Mouse (Mus musculus) liver, embryonic 14.5 days (tissue): ENCODE results near the gene Ascc3. TPM values are rescaled to one million over a fixed set of nuclear protein-coding genes. Genes with fewer than 3 reads are reported as not detected.

Experiments
- ATAC-seq: fragments of 200-750 bp; cut with Nextera tagmentation; 2 replicates; pipeline ENCODE4 v1.8.0; 2017; ENCODE audit warnings: moderate number of reproducible peaks, mild to moderate bottlenecking, moderate library complexity; ENCODE audit not compliant: insufficient read depth
- DNase-seq, 3 experiments: peaks; one replicate each; pipeline ENCODE4 v3.0.0-alpha.2; 2012 to 2013; ENCODE audit warnings: low read depth in 3 of 3, low spot score in 3 of 3
- H3K27ac ChIP-seq: fragments of 300-500 bp; sonication (generic); 2 replicates; pipeline ENCODE4 v1.5.1; 2014; ENCODE audit warnings: moderate library complexity, mild to moderate bottlenecking, control low read depth, inconsistent platforms
- H3K27me3 ChIP-seq: fragments of 300-500 bp; sonication (generic); 2 replicates; pipeline ENCODE4 v1.6.1; 2014; ENCODE audit warnings: mild to moderate bottlenecking, low read length, moderate library complexity; ENCODE audit not compliant: control insufficient read depth, insufficient read depth
- H3K36me3 ChIP-seq: fragments of 300-500 bp; sonication (generic); replicated peaks from 2 replicates; pipeline ENCODE4 v1.6.1; 2014; ENCODE audit warnings: low read depth; ENCODE audit not compliant: control insufficient read depth, insufficient read depth
- H3K4me1 ChIP-seq, 2 experiments: fragments of 200-500 bp in 1 of 2; fragments of 300-500 bp in 1 of 2; sonication (generic) in 1 of 2; replicated peaks; 2 replicates each; pipeline ENCODE4 v1.6.1; 2012 to 2014; ENCODE audit warnings: antibody characterized with exemption in 1 of 2, inconsistent platforms in 1 of 2, low read length in 1 of 2; ENCODE audit not compliant: control insufficient read depth in 2 of 2, insufficient read depth in 2 of 2
- H3K4me2 ChIP-seq: fragments of 300-500 bp; sonication (generic); 2 replicates; pipeline ENCODE4 v1.6.1; 2014; ENCODE audit warnings: low read depth, mild to moderate bottlenecking, control low read depth, moderate library complexity
- H3K4me3 ChIP-seq, 2 experiments: fragments of 200-500 bp in 1 of 2; fragments of 300-500 bp in 1 of 2; sonication (generic) in 1 of 2; 2 replicates each; pipeline ENCODE4 v1.5.1; 2012 to 2014; ENCODE audit warnings: low read depth in 2 of 2, low read length in 2 of 2, mild to moderate bottlenecking in 2 of 2, control low read depth in 1 of 2, inconsistent platforms in 1 of 2, moderate library complexity in 1 of 2; ENCODE audit not compliant: insufficient read depth in 1 of 2
- H3K9ac ChIP-seq: fragments of 300-500 bp; sonication (generic); replicated peaks from 2 replicates; pipeline ENCODE4 v1.6.1; 2014; ENCODE audit warnings: mild to moderate bottlenecking, control low read depth, moderate library complexity
- H3K9me3 ChIP-seq: fragments of 300-500 bp; sonication (generic); 2 replicates; pipeline ENCODE4 v1.6.1; 2016; ENCODE audit warnings: low read length, mixed read lengths; ENCODE audit not compliant: control insufficient read depth
- CTCF ChIP-seq: IDR thresholded peaks from 2 replicates; pipeline ENCODE4 v1.5.1; 2016; ENCODE audit warnings: antibody characterized with exemption, low read depth, control low read depth
- EP300 ChIP-seq: IDR thresholded peaks from 2 replicates; pipeline ENCODE4 v1.6.1; 2016; ENCODE audit warnings: antibody characterized with exemption, low read depth
- WGBS: fragments of 180-500 bp; shearing (Covaris S2); extraction: QIAGEN DNeasy Blood & Tissue Kit; methylation state at CpG from one replicate; pipeline ENCODE4 v1.1.7; 2014; ENCODE audit not compliant: insufficient replicate concordance; 5-methylcytosine and 5-hydroxymethylcytosine counted together
- polyA plus RNA-seq, 2 experiments: library from polyadenylated mRNA; depleted of rRNA in 1 of 2; stranded (reverse) in 1 of 2; unstranded in 1 of 2; fragments of >200 nt; fragmentation: Nextera tagmentation in 1 of 2; extraction: Ambion mirVana in 1 of 2; gene quantifications; 2 replicates each; pipeline versions ENCODE4 v1.2.1 to v1.2.3; 2012 to 2014

Gene Ascc3
- 10.7 and 13.7 TPM in 2 replicates for polyA plus RNA-seq (2012; rRNA removed)
- polyA plus RNA-seq (2014; fragmentation: Nextera tagmentation; extraction: Ambion mirVana) = 12.2 and 12.3 TPM in 2 replicates

DNA sequence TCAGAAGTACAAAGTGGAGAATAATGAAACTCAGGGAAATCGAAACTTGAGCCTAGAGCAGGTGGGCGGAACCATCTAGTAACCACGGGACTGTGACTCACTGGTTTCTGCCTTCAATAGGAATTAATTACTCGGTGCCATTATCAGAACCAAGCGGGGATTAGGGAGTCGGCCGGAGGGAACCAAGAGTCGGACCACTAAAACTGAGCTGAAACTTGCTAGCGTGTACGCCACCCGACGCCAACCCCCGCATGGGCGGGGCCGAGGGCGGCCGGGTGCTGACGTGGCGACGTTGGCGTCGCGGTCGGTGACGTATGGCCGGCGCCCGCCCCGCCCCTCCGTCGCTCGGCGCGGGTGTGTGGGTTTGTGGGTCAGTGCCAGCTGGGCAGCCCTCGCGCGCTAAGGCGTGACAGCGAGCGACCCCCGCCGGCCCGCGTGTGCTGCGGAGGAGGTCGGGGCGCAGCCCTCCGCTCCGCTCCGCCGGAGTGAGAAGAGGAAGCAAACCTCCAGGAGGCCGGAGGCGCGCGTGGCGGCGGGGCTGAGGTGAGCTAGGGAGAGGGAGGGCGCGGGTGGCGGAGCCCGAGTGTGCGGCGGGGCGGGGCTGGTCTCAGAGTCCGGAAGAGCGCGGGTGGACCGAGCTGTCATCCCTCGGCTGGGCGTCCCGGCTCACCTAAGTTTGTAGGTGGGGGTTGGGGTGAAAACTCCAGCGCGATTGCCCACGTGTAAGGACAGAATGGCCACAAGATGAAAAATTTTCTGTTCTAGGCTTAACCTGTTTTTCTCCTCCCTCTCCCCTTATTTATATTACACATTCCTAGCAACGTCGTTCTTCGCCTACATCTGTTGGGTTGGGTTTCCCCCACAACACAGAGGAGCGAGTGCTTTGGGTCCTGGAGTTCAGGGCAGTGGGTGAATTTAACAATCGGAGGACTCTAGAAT lies at the start of gene Ascc3:
Gene Ascc3, plus strand, starts transcription at position 315 of the 939 bp plus-strand sequence.
- Histone ChIP-seq H3K27ac (peak within 1 kb of the TSS; percentile 76), H3K4me1 (peaks cover 4 to 11% of the 10 kb centered on the region in 2 experiments), H3K9me3 (no peaks in the 10 kb centered on the region), H3K36me3 (no peaks in the 10 kb centered on the region), H3K4me2 (peak within 1 kb of the TSS; percentile 87), H3K27me3 (no peaks in the 10 kb centered on the region), H3K4me3 (peak within 1 kb of the TSS; percentile 77 to 94), H3K9ac (peak within 1 kb of the TSS; percentile 78)
- DNase-seq (peak; percentile 80 to 82 (median 81)), ATAC-seq (peak; percentile 98)
- WGBS = under 1% methylated on average over 77 of the region's 79 CpGs
- TF ChIP-seq CTCF (no peak), EP300 (no peak)

DNA sequence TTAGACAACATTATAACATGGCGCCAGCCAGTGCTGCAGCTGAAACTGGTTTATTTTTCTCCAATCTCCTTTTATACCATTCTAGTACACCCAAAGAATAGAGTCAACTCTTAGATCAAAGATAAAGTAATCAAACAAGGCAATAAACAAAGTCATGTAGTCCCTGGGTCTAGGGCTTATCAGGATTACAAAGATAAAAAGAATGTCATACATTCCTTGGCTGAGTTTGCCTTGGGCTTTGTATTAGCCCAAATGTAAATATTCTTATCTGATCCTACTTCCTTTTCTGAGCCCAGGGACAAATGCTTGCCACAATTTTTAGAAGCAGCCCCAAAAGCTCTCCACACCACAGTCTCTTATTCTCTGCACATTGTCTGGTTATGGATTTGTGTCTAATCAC lies 7.7 kb upstream of the Ascc3 start:
- no peaks in the 10 kb centered on the region for H3K9me3 ChIP-seq
- H3K27ac ChIP-seq = no peak overlapping the region
- H3K36me3 ChIP-seq = no peaks in the 10 kb centered on the region
- H3K27me3 ChIP-seq = no peaks in the 10 kb centered on the region
- no peak for TF ChIP-seq CTCF
- TF ChIP-seq EP300 = no peak
- no peak overlapping the region for H3K4me3 ChIP-seq
- 61% methylated on average over 1 of the region's 1 CpGs for WGBS
- ATAC-seq = no peak
- no peak overlapping the region for H3K9ac ChIP-seq
- no peak for DNase-seq
- no peaks in the 10 kb centered on the region for H3K4me1 ChIP-seq
- no peak overlapping the region for H3K4me2 ChIP-seq

DNA sequence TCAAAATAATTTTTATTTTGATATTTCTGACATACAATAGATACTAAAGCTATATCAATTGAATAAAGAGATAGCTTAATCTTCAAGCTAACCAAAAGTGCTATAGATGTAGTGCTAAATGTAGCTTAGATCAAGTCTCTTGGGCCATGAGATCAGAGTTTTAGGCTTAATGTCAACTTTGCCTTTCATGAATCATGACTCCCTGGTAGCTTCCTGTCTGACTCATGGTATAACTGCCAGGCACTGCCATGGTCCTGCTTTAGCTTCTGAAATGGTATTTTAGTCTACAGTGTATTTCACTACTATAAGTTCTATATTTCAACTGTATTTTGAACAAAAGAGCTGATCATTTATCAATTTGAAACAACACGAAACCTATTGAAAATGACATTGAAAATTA lies 5.9 kb upstream of the Ascc3 start:
- no peak overlapping the region for H3K27ac ChIP-seq
- H3K9ac ChIP-seq = no peak overlapping the region
- no peak for ATAC-seq
- no peak overlapping the region for H3K4me2 ChIP-seq
- no peak overlapping the region for H3K4me3 ChIP-seq
- H3K36me3 ChIP-seq = no peaks in the 10 kb centered on the region
- H3K4me1 ChIP-seq = peaks cover 2% of the 10 kb centered on the region in 2 experiments; a peak in 3 of 4 replicates
- H3K27me3 ChIP-seq = no peaks in the 10 kb centered on the region
- TF ChIP-seq EP300 = no peak
- no peak for TF ChIP-seq CTCF
- no peak for DNase-seq
- WGBS = 45% methylated on average over 1 of the region's 1 CpGs
- H3K9me3 ChIP-seq = no peaks in the 10 kb centered on the region

DNA sequence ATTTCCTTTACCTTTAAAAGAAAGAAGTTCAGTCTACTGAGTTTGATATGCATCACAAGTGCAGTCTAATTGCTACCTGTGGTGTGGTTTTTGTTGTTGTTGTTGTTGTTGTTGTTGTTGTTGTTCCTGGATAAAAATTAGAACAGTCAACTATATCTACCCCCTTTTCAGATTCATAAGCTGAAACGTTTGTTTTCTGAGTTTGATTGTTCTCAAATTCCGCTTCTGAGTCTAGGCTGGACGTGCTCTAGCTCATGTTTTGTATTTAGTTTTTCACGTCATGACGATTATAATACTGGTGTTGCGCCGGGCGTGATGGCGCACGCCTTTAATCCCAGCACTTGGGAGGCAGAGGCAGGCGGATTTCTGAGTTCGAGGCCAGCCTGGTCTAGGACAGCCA lies 902 bp downstream of the Ascc3 start:
- H3K36me3 ChIP-seq = no peaks in the 10 kb centered on the region
- TF ChIP-seq EP300 (no peak), CTCF (no peak)
- no peaks in the 10 kb centered on the region for H3K27me3 ChIP-seq
- DNase-seq (no peak), ATAC-seq (no peak)
- H3K27ac ChIP-seq = peak overlapping the region; percentile 76
- peaks cover 7 to 15% of the 10 kb centered on the region in 2 experiments for H3K4me1 ChIP-seq
- peak overlapping the region; percentile 77 to 94 for H3K4me3 ChIP-seq
- peak overlapping the region; percentile 78 for H3K9ac ChIP-seq
- H3K4me2 ChIP-seq = peak overlapping the region; percentile 87
- H3K9me3 ChIP-seq = no peaks in the 10 kb centered on the region
- 53% methylated on average over 12 of the region's 12 CpGs for WGBS

DNA sequence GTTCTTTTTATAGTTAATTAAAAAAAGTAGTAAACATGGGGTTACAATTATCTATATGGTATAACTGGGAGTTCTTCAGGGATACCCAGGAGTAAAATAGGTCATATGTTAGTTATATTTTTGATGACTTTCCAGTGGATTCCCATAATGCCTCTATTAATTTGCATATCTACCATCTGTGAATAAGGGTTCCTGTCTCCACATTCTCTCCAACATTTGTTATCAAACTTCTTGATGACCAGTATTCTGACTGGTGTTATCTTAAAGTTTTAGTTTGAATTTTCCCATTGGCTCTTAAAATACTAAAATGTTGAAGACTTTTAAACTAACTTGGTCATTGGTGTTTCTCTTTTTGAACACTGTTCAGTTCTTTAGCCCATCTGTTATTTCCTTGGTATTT lies 2.9 kb downstream of the Ascc3 start:
- Histone ChIP-seq H3K36me3 (no peaks in the 10 kb centered on the region), H3K9me3 (no peaks in the 10 kb centered on the region), H3K4me1 (peaks cover 12 to 18% of the 10 kb centered on the region in 2 experiments), H3K27me3 (no peaks in the 10 kb centered on the region), H3K4me3 (no peak overlapping the region), H3K27ac (peak overlapping the region; percentile 16; the same call in 1 of the 2 replicates), H3K9ac (no peak overlapping the region), H3K4me2 (peak overlapping the region; percentile 38)
- ATAC-seq (no peak), DNase-seq (peak in 1 of 3 experiments; percentile 54)
- TF ChIP-seq CTCF (no peak), EP300 (no peak)
